Mouse (Mus musculus): ENCODE measurements around the gene 2010111I01Rik.

The 2010111I01Rik gene

GRCm38 (mm10) chr13:63108601-63109000, 143.9 kb downstream of the 2010111I01Rik start:
- DNase-seq (ENCODE audit: extremely low spot score, low read depth, low spot score): no peak

GRCm38 (mm10) chr13:63111297-63112042, 146.8 kb downstream of the 2010111I01Rik start:
- no peak for DNase-seq (ENCODE audit: extremely low spot score, low read depth, low spot score)

- no peak for DNase-seq (ENCODE audit: extremely low spot score, low read depth, low spot score)
Observed at GRCm38 (mm10) chr13:63112043-63112597, 147.4 kb downstream of the 2010111I01Rik start.

GRCm38 (mm10) chr13:63112598-63113372, 148.1 kb downstream of the 2010111I01Rik start:
- no peak for DNase-seq (ENCODE audit: extremely low spot score, low read depth, low spot score)

GRCm38 (mm10) chr13:63113881-63114301, 149.2 kb downstream of the 2010111I01Rik start:
- DNase-seq (ENCODE audit: extremely low spot score, low read depth, low spot score): no peak

- no peak for DNase-seq (ENCODE audit: extremely low spot score, low read depth, low spot score)
Observed at GRCm38 (mm10) chr13:63115187-63115784, 150.6 kb downstream of the 2010111I01Rik start.

GRCm38 (mm10) chr13:63117495-63118184, 152.9 kb downstream of the 2010111I01Rik start:
- no peak for DNase-seq (ENCODE audit: extremely low spot score, low read depth, low spot score)

GRCm38 (mm10) chr13:63118682-63119081, 154.0 kb downstream of the 2010111I01Rik start:
- DNase-seq (ENCODE audit: extremely low spot score, low read depth, low spot score): no peak

GRCm38 (mm10) chr13:63120296-63120695, 155.6 kb downstream of the 2010111I01Rik start:
- no peak for DNase-seq (ENCODE audit: extremely low spot score, low read depth, low spot score)

- no peak for DNase-seq (ENCODE audit: extremely low spot score, low read depth, low spot score)
Observed at GRCm38 (mm10) chr13:63121747-63122146, 157.1 kb downstream of the 2010111I01Rik start.

- no peak for DNase-seq (ENCODE audit: extremely low spot score, low read depth, low spot score)
Observed at GRCm38 (mm10) chr13:63126206-63126605, 161.5 kb downstream of the 2010111I01Rik start.

GRCm38 (mm10) chr13:63127516-63127915, 162.8 kb downstream of the 2010111I01Rik start:
- DNase-seq (ENCODE audit: extremely low spot score, low read depth, low spot score): no peak

GRCm38 (mm10) chr13:63134879-63135421, 170.3 kb downstream of the 2010111I01Rik start:
- DNase-seq (ENCODE audit: extremely low spot score, low read depth, low spot score): no peak

- DNase-seq (ENCODE audit: extremely low spot score, low read depth, low spot score): no peak
Observed at GRCm38 (mm10) chr13:63135994-63136393, 171.3 kb downstream of the 2010111I01Rik start.

GRCm38 (mm10) chr13:63136775-63137174, 172.1 kb downstream of the 2010111I01Rik start:
- DNase-seq (ENCODE audit: extremely low spot score, low read depth, low spot score): no peak

GRCm38 (mm10) chr13:63138376-63139048, 173.8 kb downstream of the 2010111I01Rik start:
- no peak for DNase-seq (ENCODE audit: extremely low spot score, low read depth, low spot score)

GRCm38 (mm10) chr13:63139463-63140226, 175.0 kb downstream of the 2010111I01Rik start:
- no peak for DNase-seq (ENCODE audit: extremely low spot score, low read depth, low spot score)

- DNase-seq (ENCODE audit: extremely low spot score, low read depth, low spot score): no peak
Observed at GRCm38 (mm10) chr13:63140784-63141183, 176.1 kb downstream of the 2010111I01Rik start.

GRCm38 (mm10) chr13:63141275-63141674, 176.6 kb downstream of the 2010111I01Rik start:
- no peak for DNase-seq (ENCODE audit: extremely low spot score, low read depth, low spot score)
